Mouse (Mus musculus): ENCODE results near the gene Gas2l3. TPM values are rescaled to one million over a fixed set of nuclear protein-coding genes. Genes with fewer than 3 reads are reported as not detected.
A peak's percentile ranks its signal among the peaks of the same experiment; 100 is the strongest.

Gas2l3 gene
- polyA plus RNA-seq, 1 experiment, result 1.9 TPM

DNA sequence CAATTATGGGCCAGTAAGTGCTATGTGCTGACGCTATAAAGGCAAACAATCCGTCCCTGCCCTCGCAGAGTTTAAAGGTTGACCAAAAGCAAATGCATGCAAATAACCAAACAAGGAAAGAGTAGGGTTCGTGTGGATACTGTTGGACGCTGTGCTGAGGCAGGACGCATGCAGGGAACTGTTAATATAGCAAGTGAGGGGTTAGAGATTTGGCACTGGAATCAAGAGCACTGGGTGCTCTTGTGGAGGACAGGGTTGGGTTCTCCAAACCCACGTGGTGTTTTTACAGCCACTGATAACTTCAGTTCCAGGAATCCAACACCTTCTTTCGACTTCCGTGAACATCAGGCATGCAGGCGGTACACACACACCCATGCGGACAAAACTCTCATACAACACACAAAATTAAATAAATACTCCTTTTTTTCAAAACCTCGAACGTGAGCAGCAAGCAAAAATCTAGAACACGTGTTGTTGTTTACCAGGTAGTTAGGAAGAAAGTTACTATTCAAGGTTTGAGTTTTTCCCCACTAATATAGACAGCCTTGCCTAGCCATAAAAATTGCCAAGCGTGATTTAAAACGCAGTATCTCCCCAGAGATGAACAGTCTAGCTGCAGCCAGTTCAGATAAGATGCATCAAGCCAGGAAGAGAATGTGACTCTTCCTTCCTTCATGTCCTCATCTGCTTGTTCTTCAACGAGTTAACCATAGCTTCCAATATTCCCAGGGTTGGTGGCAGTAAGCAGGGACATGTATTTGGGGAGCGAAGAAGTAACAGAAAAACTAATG, 40.2 kb upstream of the Gas2l3 start:
- peaks cover 18% of the 10 kb centered on the region for H3K4me1 ChIP-seq (ENCODE audit: control insufficient read depth, insufficient read depth, insufficient read length, low read length)
- 30% methylated on average over 18 of the region's 18 CpGs for WGBS
- H3K27ac ChIP-seq (ENCODE audit: insufficient read depth, low read depth, low read length), result peak overlapping the region; percentile 88
- TF ChIP-seq CTCF (IDR thresholded peaks at IDR 0.05; ENCODE audit: extremely low read depth, insufficient read length, insufficient replicate concordance, low read depth, low read length) (no peak), POLR2A (IDR thresholded peaks at IDR 0.05; ENCODE audit: low read depth, low read length) (peak; percentile 30; the same call in 1 of the 2 replicates)
- H3K27me3 ChIP-seq (ENCODE audit: control insufficient read depth, insufficient read depth, low read length), result no peaks in the 10 kb centered on the region
- H3K4me3 ChIP-seq (ENCODE audit: low read depth, low read length), result peak overlapping the region; percentile 9; the same call in 1 of the 2 replicates
- peaks cover 17% of the 10 kb centered on the region for H3K36me3 ChIP-seq (ENCODE audit: control insufficient read depth, insufficient read depth, low read length)

DNA sequence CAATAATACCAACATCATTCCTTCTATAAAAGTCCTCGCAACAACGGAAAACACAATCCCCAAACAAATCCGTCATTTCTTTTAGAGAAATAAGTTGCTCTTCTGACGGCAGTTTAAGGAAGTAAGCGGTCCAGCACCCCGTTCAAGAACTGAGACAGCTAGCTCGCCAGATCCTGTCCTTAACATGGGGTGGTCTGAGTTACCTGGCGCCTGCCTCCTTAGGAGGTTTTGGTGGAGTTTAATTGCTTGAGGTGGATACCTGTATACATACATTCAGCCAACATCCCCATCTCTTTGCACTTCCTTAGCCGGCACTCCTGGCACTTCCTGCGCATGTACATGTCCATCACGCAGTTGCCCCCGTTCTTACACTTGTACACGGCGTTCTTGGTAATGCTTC, 39.3 kb upstream of the Gas2l3 start:
- WGBS, result 56% methylated on average over 14 of the region's 14 CpGs

DNA sequence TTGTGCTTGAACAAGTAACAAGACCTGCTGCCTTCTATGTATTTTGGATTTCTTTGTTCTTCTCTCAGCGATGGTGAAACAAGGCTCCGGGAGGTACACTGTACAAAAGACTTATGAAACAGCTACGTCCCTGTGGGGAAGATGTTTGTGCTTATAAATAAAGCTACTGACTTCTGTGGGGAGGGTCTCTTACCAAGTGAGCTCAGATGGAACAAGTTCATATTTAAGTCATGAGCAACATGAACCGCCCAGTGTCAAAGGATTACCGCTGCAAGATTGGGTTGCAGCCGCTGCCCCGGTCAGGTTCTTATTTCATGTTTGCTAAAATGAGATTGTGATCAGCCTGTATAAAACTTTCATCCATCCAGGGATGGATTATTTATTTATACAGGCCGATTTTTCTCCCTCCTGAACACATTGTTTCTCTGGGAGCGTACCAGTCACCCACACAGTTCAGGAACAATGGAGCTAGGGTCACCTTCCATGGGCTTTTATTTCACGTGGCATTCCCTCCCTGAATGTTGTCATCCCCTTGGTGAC, 38.4 kb upstream of the Gas2l3 start:
- Histone ChIP-seq H3K27ac (ENCODE audit: insufficient read depth, low read depth, low read length) (no peak overlapping the region), H3K27me3 (ENCODE audit: control insufficient read depth, insufficient read depth, low read length) (no peaks in the 10 kb centered on the region), H3K4me3 (ENCODE audit: low read depth, low read length) (no peak overlapping the region), H3K4me1 (ENCODE audit: control insufficient read depth, insufficient read depth, insufficient read length, low read length) (peaks cover 15% of the 10 kb centered on the region), H3K36me3 (ENCODE audit: control insufficient read depth, insufficient read depth, low read length) (peaks cover 23% of the 10 kb centered on the region)
- 89% methylated on average over 10 of the region's 10 CpGs for WGBS
- TF ChIP-seq POLR2A (IDR thresholded peaks at IDR 0.05; ENCODE audit: low read depth, low read length) (no peak), CTCF (IDR thresholded peaks at IDR 0.05; ENCODE audit: extremely low read depth, insufficient read length, insufficient replicate concordance, low read depth, low read length) (no peak)

More for the DNA sequence above, 39.3 kb upstream of the Gas2l3 start:
- TF ChIP-seq POLR2A (IDR thresholded peaks at IDR 0.05; ENCODE audit: low read depth, low read length) (no peak), CTCF (IDR thresholded peaks at IDR 0.05; ENCODE audit: extremely low read depth, insufficient read length, insufficient replicate concordance, low read depth, low read length) (no peak)
- Histone ChIP-seq H3K36me3 (ENCODE audit: control insufficient read depth, insufficient read depth, low read length) (peaks cover 22% of the 10 kb centered on the region), H3K4me1 (ENCODE audit: control insufficient read depth, insufficient read depth, insufficient read length, low read length) (peaks cover 18% of the 10 kb centered on the region), H3K4me3 (ENCODE audit: low read depth, low read length) (peak overlapping the region; percentile 5; the same call in 1 of the 2 replicates), H3K27ac (ENCODE audit: insufficient read depth, low read depth, low read length) (peak overlapping the region; percentile 41), H3K27me3 (ENCODE audit: control insufficient read depth, insufficient read depth, low read length) (no peaks in the 10 kb centered on the region)

DNA sequence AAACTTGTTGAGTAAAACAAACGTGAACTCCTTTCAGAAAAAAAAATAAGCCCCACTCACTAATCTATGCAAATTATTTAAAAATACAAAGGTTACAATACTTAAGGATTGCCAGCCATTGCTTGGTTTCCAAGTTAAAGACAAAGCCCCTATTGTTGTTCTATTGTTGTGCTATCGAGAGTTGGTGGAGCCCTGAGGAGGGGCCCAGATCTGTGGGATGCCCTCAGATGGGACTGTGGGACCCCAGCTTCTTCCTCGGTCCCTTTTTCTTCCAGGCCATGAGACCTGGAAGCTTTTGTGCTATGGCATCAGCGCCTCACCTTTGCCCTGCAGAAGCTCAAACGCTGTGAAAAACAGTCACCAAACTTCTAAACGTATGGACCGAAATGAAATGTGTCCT, 37.9 kb upstream of the Gas2l3 start:
- no peak overlapping the region for H3K4me3 ChIP-seq (ENCODE audit: low read depth, low read length)
- peaks cover 29% of the 10 kb centered on the region for H3K36me3 ChIP-seq (ENCODE audit: control insufficient read depth, insufficient read depth, low read length)
- no peak overlapping the region for H3K27ac ChIP-seq (ENCODE audit: insufficient read depth, low read depth, low read length)
- WGBS, result 64% methylated on average over 7 of the region's 7 CpGs
- peaks cover 13% of the 10 kb centered on the region for H3K4me1 ChIP-seq (ENCODE audit: control insufficient read depth, insufficient read depth, insufficient read length, low read length)
- TF ChIP-seq CTCF (IDR thresholded peaks at IDR 0.05; ENCODE audit: extremely low read depth, insufficient read length, insufficient replicate concordance, low read depth, low read length) (no peak), POLR2A (IDR thresholded peaks at IDR 0.05; ENCODE audit: low read depth, low read length) (no peak)
- no peaks in the 10 kb centered on the region for H3K27me3 ChIP-seq (ENCODE audit: control insufficient read depth, insufficient read depth, low read length)

DNA sequence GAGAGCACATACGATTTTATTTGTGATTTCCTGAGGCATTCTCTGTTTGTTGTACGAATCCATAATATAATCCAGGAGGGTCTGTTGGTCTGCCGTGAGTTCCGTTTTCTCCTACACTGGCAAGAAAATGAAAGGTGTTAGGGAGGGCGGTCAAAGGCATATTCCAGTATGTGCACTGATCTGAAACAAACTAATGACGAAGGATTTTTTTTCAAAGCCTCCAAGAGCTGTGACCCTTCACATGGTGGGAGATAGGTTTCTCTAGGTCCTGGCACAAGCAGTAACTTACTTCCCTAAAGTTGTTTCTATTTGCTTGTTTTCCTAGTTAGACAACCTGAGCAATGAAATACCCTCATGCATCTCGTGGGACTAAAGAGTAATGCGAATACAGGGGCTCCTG, 35.0 kb upstream of the Gas2l3 start:
- WGBS, result 93% methylated on average over 8 of the region's 8 CpGs
- H3K4me3 ChIP-seq (ENCODE audit: low read depth, low read length), result no peak overlapping the region
- H3K27ac ChIP-seq (ENCODE audit: insufficient read depth, low read depth, low read length), result no peak overlapping the region
- H3K4me1 ChIP-seq (ENCODE audit: control insufficient read depth, insufficient read depth, insufficient read length, low read length), result peaks cover 3% of the 10 kb centered on the region; the same call in 1 of the 2 replicates
- H3K27me3 ChIP-seq (ENCODE audit: control insufficient read depth, insufficient read depth, low read length), result no peaks in the 10 kb centered on the region
- H3K36me3 ChIP-seq (ENCODE audit: control insufficient read depth, insufficient read depth, low read length), result peaks cover 44% of the 10 kb centered on the region
- TF ChIP-seq POLR2A (IDR thresholded peaks at IDR 0.05; ENCODE audit: low read depth, low read length) (no peak), CTCF (IDR thresholded peaks at IDR 0.05; ENCODE audit: extremely low read depth, insufficient read length, insufficient replicate concordance, low read depth, low read length) (no peak)

DNA sequence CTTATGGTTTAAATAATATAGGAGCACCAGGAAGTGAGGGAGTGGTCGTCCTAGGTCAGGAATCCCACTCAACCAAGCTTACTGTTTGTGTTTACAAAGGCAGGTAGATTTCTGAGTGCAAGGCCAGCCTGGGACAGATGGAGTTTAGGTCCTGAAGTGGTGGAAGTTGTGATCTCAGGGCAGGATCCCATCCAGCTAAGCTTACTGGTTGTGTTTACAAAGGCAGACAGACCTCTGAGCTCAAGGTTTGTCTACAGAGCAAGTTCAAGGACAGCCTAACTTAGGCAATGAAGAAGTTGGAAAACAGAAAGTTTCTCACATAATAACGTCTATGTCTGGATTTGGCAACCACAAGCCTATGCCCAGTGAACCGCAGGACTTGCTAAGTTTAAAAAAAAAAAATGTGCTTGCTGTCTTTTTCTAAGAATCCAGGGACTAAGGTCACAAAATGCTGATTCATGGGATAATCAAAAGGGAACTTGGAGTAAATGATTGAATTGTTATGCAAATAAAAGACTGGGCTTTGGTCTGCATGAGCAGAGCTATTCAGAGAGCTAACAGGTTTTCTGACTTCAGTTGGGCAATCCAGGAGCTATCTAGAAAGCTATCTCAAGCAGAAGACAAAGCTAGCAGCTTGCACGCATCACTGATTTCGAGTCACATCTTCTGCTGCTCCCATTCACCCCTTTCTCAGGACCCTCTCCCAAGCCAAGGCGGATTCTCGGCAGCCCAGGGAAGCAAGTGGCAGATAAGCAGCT, 27.0 kb upstream of the Gas2l3 start:
- H3K4me3 ChIP-seq (ENCODE audit: low read depth, low read length), result no peak overlapping the region
- TF ChIP-seq CTCF (IDR thresholded peaks at IDR 0.05; ENCODE audit: extremely low read depth, insufficient read length, insufficient replicate concordance, low read depth, low read length) (no peak), POLR2A (IDR thresholded peaks at IDR 0.05; ENCODE audit: low read depth, low read length) (no peak)
- no peaks in the 10 kb centered on the region for H3K27me3 ChIP-seq (ENCODE audit: control insufficient read depth, insufficient read depth, low read length)
- peaks cover 2% of the 10 kb centered on the region; the same call in 1 of the 2 replicates for H3K4me1 ChIP-seq (ENCODE audit: control insufficient read depth, insufficient read depth, insufficient read length, low read length)
- WGBS, result 69% methylated on average over 7 of the region's 7 CpGs
- peaks cover 46% of the 10 kb centered on the region for H3K36me3 ChIP-seq (ENCODE audit: control insufficient read depth, insufficient read depth, low read length)
- H3K27ac ChIP-seq (ENCODE audit: insufficient read depth, low read depth, low read length), result no peak overlapping the region
